Mouse (Mus musculus) embryonic facial prominence, embryonic 15.5 days (tissue): ENCODE results near the gene Mrpl2. TPM values are rescaled to one million over a fixed set of nuclear protein-coding genes. Genes with fewer than 3 reads are reported as not detected.
A peak's percentile ranks its signal among the peaks of the same experiment; 100 is the strongest.

Experiments used
- ATAC-seq: fragments of 200-750 bp; cut with Nextera tagmentation; 2 replicates; pipeline ENCODE4 v1.8.0; 2017; ENCODE audit warnings: low read depth, moderate TSS enrichment; ENCODE audit not compliant: insufficient number of reproducible peaks, low FRiP score, low TSS enrichment
- H3K27ac ChIP-seq: fragments of 300-500 bp; sonication (generic); replicated peaks from 2 replicates; pipeline ENCODE4 v1.5.1; 2015; ENCODE audit warnings: mild to moderate bottlenecking, inconsistent platforms
- H3K27me3 ChIP-seq: fragments of 300-500 bp; sonication (generic); 2 replicates; pipeline ENCODE4 v1.6.1; 2015; ENCODE audit warnings: inconsistent platforms
- H3K36me3 ChIP-seq: fragments of 300-500 bp; sonication (generic); 2 replicates; pipeline ENCODE4 v1.6.1; 2015; ENCODE audit warnings: mild to moderate bottlenecking, inconsistent platforms
- H3K4me1 ChIP-seq: fragments of 300-500 bp; sonication (generic); 2 replicates; pipeline ENCODE4 v1.6.1; 2015; ENCODE audit warnings: inconsistent platforms
- H3K4me2 ChIP-seq: fragments of 300-500 bp; sonication (generic); replicated peaks from 2 replicates; pipeline ENCODE4 v1.6.1; 2015; ENCODE audit warnings: mild to moderate bottlenecking, inconsistent platforms
- H3K4me3 ChIP-seq: fragments of 300-500 bp; sonication (generic); replicated peaks from 2 replicates; pipeline ENCODE4 v1.5.1; 2015; ENCODE audit warnings: mild to moderate bottlenecking, inconsistent platforms
- H3K9ac ChIP-seq: fragments of 300-500 bp; sonication (generic); 2 replicates; pipeline ENCODE4 v1.6.1; 2015; ENCODE audit warnings: inconsistent platforms
- H3K9me3 ChIP-seq: fragments of 300-500 bp; sonication (generic); replicated peaks from 2 replicates; pipeline ENCODE4 v1.6.1; 2016; ENCODE audit warnings: inconsistent platforms
- WGBS: fragments of 180-500 bp; shearing (Covaris S2); methylation state at CpG from one replicate; pipeline ENCODE4 v1.1.7; 2015; 5-methylcytosine and 5-hydroxymethylcytosine counted together
- polyA plus RNA-seq: library from polyadenylated mRNA; unstranded; fragments of >200 nt; fragmentation: Nextera tagmentation; extraction: Ambion mirVana; gene quantifications from 2 replicates; pipeline ENCODE4 v1.2.1, GENCODE M21; 2015

Mrpl2 gene
- polyA plus RNA-seq, 1 experiment from 2014 or later: 95.8 TPM

DNA sequence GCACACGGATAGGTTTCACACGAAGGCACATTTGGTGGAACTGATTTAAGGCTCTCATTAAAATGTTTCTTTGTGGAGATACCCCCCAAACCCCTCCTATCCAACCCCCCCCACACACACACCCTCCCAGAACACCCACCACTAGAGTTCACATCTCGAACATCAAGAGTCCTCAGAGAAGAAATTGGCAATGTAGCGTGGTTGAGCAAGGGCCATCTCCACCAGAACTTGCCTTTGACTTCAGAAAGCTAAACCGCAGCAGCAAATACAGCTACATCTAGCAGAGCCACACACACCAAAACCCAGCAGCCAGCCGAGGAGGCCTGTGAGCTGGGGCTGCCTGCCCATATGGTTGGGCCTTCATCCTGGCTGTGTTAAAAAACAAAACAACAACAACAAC lies 18.6 kb upstream of the Mrpl2 start:
- Histone ChIP-seq H3K4me3 (peak overlapping the region; percentile 72), H3K36me3 (peaks cover 8% of the 10 kb centered on the region; the same call in 1 of the 2 replicates), H3K9me3 (no peaks in the 10 kb centered on the region), H3K4me2 (peak overlapping the region; percentile 62), H3K27me3 (no peaks in the 10 kb centered on the region), H3K4me1 (peaks cover 77% of the 10 kb centered on the region), H3K9ac (no peak overlapping the region; the same call in 1 of the 2 replicates), H3K27ac (peak overlapping the region; percentile 95)
- no peak for ATAC-seq
- 23% methylated on average over 6 of the region's 6 CpGs for WGBS

DNA sequence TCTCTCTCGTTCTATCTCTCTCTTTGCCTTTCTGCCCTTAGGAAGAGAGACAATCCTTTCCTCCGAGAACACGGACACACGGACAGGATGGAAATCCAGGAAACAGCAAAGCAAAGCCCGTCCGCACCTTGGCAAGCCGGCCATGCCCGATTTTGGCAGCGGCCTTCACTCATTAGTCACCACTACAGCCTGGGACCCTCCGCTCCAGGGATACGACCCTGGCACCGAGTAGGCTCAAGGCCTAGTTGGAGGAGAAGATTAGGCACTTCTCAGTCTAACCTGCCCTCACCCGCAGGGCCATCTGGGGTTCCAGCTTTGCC lies 17.6 kb upstream of the Mrpl2 start:
- peak overlapping the region; percentile 72 for H3K4me3 ChIP-seq
- ATAC-seq: no peak
- H3K9me3 ChIP-seq: no peaks in the 10 kb centered on the region
- no peaks in the 10 kb centered on the region for H3K27me3 ChIP-seq
- peak overlapping the region; percentile 99 for H3K9ac ChIP-seq
- H3K36me3 ChIP-seq: peaks cover 17% of the 10 kb centered on the region
- peak overlapping the region; percentile 95 for H3K27ac ChIP-seq
- peaks cover 67% of the 10 kb centered on the region for H3K4me1 ChIP-seq
- WGBS: under 1% methylated on average over 13 of the region's 13 CpGs
- H3K4me2 ChIP-seq: peak overlapping the region; percentile 62

DNA sequence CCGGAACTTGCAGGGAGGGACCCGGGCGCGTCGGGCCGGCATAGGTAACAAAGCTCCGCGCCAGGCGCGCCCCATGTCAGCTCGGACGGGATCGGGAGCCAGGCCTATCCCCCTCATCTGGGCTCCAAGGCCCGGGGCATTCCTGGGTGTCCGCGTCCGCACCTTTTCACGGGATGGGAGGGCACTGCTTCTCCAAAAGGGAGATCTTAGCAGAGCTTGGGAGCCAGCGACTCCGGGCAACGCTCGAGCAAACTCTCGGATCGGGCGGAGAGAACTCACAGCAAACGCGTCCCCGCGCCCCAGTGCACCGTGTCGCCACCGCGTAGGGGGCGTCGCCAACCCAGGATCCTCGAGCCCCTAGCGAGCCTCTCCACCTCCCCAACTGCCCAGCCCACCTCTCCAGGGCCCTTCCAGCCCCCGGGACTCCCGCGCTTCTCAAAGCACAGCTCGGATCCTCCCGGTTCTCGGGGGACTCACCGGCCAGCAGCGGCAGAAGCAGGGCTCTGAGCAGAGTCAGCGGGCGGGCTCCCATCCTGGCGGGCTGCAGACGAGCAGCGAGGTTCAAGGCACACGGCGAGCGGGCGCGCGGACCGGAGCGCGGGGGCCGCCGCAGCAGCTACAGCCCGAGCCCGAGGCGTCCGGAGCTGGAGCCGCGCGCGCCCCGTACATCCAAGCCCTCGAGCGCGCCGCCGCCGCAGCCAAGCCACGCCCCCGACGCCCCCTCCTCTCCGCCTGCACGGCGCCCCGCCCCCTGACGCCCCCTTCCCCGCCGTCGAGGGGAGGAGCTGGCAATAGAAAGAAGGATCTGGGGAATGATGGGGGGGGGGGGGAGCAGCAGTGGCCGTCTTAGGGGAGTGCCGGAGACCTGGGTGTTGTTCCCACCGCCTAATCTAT lies 17.0 kb upstream of the Mrpl2 start, which contains the start of gene Ptk7:
Ptk7 (minus strand) TSS at position 714 of the 894 bp plus-strand sequence.
- H3K4me1 ChIP-seq: peaks cover 61% of the 10 kb centered on the region
- WGBS: under 1% methylated on average over 75 of the region's 90 CpGs

DNA sequence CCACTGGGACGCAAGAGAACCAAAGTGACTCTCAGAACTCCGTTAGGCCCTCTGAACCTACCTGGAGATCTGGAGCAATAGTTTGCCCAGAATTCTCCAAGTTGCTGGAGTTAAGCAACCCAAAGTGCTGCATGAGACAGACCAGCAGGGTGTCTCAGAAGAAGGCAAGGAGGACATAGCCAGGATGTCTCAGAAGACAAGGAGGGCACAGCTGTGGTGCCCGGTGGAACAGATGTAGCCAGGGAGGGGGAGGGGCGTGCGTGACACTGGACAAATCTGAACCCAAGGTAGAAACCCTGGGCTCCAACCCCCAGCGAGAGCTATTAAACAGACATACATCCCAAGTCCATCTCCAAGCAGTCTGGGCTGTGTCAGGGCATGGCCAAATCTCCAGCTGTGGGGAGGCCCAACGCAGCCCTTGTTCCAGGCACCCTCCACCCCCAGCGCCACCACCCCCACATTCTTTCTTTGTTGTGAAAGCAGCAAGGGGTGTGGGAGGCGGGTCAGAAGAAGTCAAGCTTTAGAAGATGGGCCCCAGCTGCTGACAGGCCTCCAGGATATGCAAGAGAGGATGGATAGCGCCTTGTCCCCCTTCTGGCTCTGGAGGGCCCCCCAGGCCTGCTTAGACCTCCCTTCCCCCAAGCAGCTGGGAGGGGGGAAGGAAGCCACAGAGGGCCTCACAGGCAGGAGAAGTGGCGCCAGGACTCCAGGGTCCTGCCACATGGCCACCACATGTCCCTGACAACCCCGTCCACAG lies 16.2 kb upstream of the Mrpl2 start:
- Histone ChIP-seq H3K27me3 (no peaks in the 10 kb centered on the region), H3K9ac (no peak overlapping the region), H3K4me3 (peak overlapping the region; percentile 72), H3K4me1 (peaks cover 54% of the 10 kb centered on the region), H3K36me3 (peaks cover 17% of the 10 kb centered on the region), H3K4me2 (peak overlapping the region; percentile 62), H3K27ac (peak overlapping the region; percentile 95), H3K9me3 (no peaks in the 10 kb centered on the region)
- WGBS: 8% methylated on average over 12 of the region's 12 CpGs
- ATAC-seq: peak; percentile 78

More for the DNA sequence above, 17.0 kb upstream of the Mrpl2 start, which contains the start of gene Ptk7:
- ATAC-seq: peak; percentile 76
- peak within 1 kb of the TSS; percentile 99 for H3K9ac ChIP-seq
- H3K9me3 ChIP-seq: no peaks in the 10 kb centered on the region
- H3K27me3 ChIP-seq: no peaks in the 10 kb centered on the region
- peak within 1 kb of the TSS; percentile 95 for H3K27ac ChIP-seq
- peak within 1 kb of the TSS; percentile 62 for H3K4me2 ChIP-seq
- H3K4me3 ChIP-seq: peak within 1 kb of the TSS; percentile 72
- peaks cover 17% of the 10 kb centered on the region for H3K36me3 ChIP-seq

DNA sequence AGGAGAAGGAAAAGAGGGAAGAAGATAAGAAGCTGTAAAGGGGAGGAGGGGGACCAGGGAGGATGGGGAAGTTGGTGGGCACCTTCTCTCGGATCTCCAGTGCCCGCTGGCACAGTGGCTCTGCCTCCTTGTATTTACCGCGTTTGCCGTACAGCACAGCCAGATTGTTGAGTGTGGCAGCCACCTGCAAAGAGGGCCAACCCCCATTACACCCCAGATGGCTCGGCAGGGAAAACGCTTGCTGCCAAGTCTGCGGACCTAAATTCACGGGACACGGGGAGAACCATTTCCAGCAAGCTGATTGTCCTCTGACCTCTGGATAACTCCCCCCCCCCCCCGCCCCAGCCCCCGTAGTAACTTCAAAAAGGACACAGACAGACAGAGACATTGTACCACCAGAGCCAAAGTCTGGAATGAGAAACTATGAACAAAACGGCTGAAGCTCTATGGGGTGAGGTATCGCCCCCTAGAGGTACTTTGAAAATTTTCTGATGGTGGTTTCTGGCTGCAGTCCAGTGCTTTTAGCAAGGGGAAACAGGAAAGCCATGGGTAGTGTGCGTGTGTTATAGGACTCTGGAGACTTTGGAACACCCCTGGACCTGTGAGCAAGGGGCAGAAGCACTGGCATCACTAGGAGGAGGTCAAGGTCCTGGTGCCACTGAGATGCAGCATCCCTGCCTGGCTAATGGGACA lies 9.1 kb upstream of the Mrpl2 start:
- H3K9ac ChIP-seq: no peak overlapping the region
- no peaks in the 10 kb centered on the region for H3K9me3 ChIP-seq
- peaks cover 53% of the 10 kb centered on the region for H3K36me3 ChIP-seq
- H3K4me1 ChIP-seq: peaks cover 9% of the 10 kb centered on the region
- peak overlapping the region; percentile 44 for H3K4me2 ChIP-seq
- no peaks in the 10 kb centered on the region for H3K27me3 ChIP-seq
- peak overlapping the region; percentile 16; the same call in 1 of the 2 replicates for H3K4me3 ChIP-seq
- 19% methylated on average over 15 of the region's 15 CpGs for WGBS
- no peak for ATAC-seq
- 0 out of 2 replicates have a peak overlapping the region, but pooled peaks have one; percentile 28 for H3K27ac ChIP-seq

DNA sequence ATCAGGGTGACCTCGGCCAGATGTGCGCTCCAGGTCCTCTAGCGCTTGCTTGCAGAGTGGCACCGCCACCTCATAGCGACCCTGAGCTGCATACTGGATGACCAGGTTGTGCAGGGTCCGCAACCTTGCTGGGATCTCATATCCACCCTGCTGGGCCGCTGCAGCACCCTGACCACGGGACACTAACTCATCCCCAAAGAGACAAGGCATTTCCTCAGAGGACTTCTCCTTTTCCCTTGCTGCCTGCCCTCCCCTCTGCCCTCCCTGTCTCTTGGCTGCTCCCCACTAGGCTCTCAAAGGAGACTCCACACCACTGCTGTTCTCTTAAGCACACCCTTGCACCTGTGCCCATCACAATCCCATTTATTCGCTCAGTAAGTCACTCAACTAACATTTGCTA lies 6.1 kb upstream of the Mrpl2 start:
- Histone ChIP-seq H3K27ac (no peak overlapping the region), H3K27me3 (no peaks in the 10 kb centered on the region), H3K9me3 (no peaks in the 10 kb centered on the region), H3K4me1 (peaks cover 18% of the 10 kb centered on the region), H3K4me2 (no peak overlapping the region), H3K36me3 (peaks cover 45% of the 10 kb centered on the region), H3K4me3 (no peak overlapping the region), H3K9ac (no peak overlapping the region)
- ATAC-seq: no peak
- WGBS: 86% methylated on average over 9 of the region's 9 CpGs

DNA sequence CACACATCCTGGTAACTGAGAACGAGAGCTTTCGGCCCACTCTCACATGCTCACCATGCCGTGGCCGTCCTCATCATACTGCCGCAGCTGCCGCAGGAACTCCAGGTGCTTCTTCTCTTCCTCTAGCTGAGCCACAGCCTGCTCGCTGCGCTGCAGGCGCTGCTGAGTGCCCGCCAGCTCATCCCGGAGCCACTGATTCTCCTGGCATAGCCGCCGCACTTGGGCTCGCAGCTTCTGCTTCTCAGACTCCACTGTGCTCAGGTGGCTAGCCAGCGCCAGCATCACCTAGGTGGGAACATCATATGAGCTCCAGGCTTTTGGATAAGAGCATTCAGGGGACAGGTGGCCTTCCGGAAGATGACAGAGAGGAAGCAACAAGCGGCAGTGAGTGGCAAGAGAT lies 4.0 kb upstream of the Mrpl2 start:
- H3K4me3 ChIP-seq: no peak overlapping the region
- H3K27ac ChIP-seq: no peak overlapping the region
- no peak for ATAC-seq
- H3K9me3 ChIP-seq: no peaks in the 10 kb centered on the region
- no peaks in the 10 kb centered on the region for H3K27me3 ChIP-seq
- H3K9ac ChIP-seq: no peak overlapping the region
- WGBS: 88% methylated on average over 17 of the region's 17 CpGs
- no peak overlapping the region for H3K4me2 ChIP-seq
- H3K4me1 ChIP-seq: peaks cover 24% of the 10 kb centered on the region
- peaks cover 36% of the 10 kb centered on the region for H3K36me3 ChIP-seq

DNA sequence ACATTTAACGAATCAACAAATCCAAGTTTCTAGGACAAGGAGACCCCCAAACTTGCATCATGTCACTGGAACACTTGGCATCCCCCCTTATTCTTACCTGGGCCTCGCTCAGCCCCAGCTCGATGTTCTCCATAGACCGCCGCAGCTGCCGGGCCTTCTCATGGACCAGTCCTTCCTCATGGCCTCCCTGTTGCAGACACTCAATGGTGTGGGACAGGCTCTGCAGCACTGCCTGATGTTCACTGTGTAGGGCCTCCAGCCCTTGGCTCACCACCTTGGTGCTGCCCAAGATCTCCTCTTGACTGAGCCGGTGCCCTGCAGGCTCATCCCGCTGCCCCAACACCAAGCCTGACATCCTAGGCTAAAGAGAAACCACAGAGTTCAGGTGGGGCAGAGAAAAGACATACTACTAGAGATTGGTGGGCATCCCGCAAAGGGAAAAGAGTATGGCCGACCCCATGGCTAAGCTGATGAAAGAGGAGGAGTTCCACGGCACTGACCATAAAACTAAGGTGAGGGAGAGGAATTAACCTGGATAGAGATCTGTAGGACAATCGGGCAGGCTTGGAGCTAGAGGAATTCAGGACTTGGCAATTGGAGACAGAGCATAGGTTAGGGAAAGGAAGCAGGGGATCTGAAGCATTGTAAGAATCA lies 1.8 kb upstream of the Mrpl2 start:
- WGBS: 89% methylated on average over 12 of the region's 12 CpGs
- H3K4me1 ChIP-seq: peaks cover 22% of the 10 kb centered on the region
- no peaks in the 10 kb centered on the region for H3K27me3 ChIP-seq
- peaks cover 43% of the 10 kb centered on the region for H3K36me3 ChIP-seq
- no peak for ATAC-seq
- H3K27ac ChIP-seq: no peak overlapping the region
- peak overlapping the region; percentile 97 for H3K4me3 ChIP-seq
- no peaks in the 10 kb centered on the region for H3K9me3 ChIP-seq
- peak overlapping the region; percentile 90; the same call in 1 of the 2 replicates for H3K4me2 ChIP-seq
- H3K9ac ChIP-seq: no peak overlapping the region

DNA sequence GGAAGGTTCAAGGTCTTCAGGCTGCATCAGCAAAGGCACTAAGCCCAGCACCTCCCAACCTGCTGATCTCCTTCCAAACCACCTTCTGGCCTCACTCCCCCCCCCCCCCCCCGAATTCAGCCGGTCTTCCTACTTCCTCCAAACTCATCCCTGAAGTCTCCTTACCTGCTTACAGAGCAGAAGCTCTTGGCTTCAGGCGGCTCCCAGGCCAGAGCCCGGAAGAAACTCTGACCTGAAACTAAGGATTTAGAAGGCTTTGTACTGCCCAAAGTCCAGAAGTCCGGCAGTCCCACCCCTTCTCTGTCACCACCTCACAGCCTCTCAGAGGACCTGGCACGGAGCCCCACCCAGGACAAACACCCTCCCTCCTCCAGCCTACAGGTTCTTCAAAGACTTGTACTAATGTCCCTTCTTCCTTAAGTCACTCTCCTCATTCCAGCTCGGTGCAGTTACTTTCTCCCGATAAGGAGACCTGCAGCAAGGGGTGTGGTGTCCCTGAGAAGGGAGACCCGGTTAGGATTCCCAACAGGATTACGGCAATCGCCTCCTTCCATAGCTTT lies 1.0 kb upstream of the Mrpl2 start:
- Histone ChIP-seq H3K9me3 (no peaks in the 10 kb centered on the region), H3K27me3 (no peaks in the 10 kb centered on the region), H3K4me3 (peak overlapping the region; percentile 97), H3K27ac (peak overlapping the region; percentile 63), H3K9ac (peak overlapping the region; percentile 72), H3K4me1 (peaks cover 29% of the 10 kb centered on the region), H3K4me2 (peak overlapping the region; percentile 90), H3K36me3 (peaks cover 36% of the 10 kb centered on the region)
- WGBS: 8% methylated on average over 11 of the region's 11 CpGs
- no peak for ATAC-seq

DNA sequence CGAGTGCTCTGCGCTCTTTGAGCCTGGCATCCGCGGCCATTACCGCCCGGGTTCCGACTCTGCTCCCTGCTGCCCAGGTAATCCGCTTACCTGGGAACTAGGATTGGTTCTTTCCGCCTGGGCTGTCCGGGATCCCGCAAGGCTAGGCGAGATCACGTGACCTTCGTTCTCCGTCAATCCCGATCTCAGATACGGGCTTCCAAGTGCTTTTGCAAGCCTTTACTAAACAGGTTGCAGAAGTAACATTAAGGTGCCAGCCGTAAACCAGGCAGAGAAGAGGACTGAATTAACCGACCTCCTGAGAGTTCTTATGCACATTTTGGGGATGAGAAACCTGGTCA lies 263 bp downstream of the Mrpl2 start:
- peak overlapping the region; percentile 97 for H3K4me3 ChIP-seq
- peak overlapping the region; percentile 78 for H3K4me2 ChIP-seq
- H3K27ac ChIP-seq: peak overlapping the region; percentile 89
- H3K9me3 ChIP-seq: no peaks in the 10 kb centered on the region
- H3K4me1 ChIP-seq: peaks cover 35% of the 10 kb centered on the region
- peak; percentile 2; the same call in 1 of the 2 replicates for ATAC-seq
- WGBS: under 1% methylated on average over 19 of the region's 19 CpGs
- peak overlapping the region; percentile 82 for H3K9ac ChIP-seq
- H3K27me3 ChIP-seq: no peaks in the 10 kb centered on the region
- H3K36me3 ChIP-seq: peaks cover 23% of the 10 kb centered on the region
